Mouse (Mus musculus): ENCODE results near the gene Kank4.
"Not testable (repeated sequence)": the region's sequence is repeated elsewhere in the genome, so short reads cannot be mapped to it uniquely, and the experiment has no call there.

Gene Kank4

GRCm38 (mm10) chr4:98826701-98827100 lies 9.4 kb upstream of the Kank4 start:
- DNase-seq: no peak

GRCm38 (mm10) chr4:98823740-98824139 lies 6.4 kb upstream of the Kank4 start, which contains the start of gene I0C0044D17Rik:
TSS of gene I0C0044D17Rik (minus strand) at chr4:98823840.
- not testable (repeated sequence) for DNase-seq

- DNase-seq: no peak
Measured at GRCm38 (mm10) chr4:98823047-98823446, 5.7 kb upstream of the Kank4 start.

GRCm38 (mm10) chr4:98822478-98822877 lies 5.1 kb upstream of the Kank4 start:
- DNase-seq: no peak

- DNase-seq: no peak
Measured at GRCm38 (mm10) chr4:98819216-98819755, 1.9 kb upstream of the Kank4 start.

GRCm38 (mm10) chr4:98816807-98817183 lies 542 bp downstream of the Kank4 start:
- no peak for DNase-seq

GRCm38 (mm10) chr4:98806306-98806705 lies 11.0 kb downstream of the Kank4 start:
- no peak for DNase-seq

- no peak for DNase-seq
Measured at GRCm38 (mm10) chr4:98805291-98806048, 11.9 kb downstream of the Kank4 start.

GRCm38 (mm10) chr4:98804476-98805134 lies 12.7 kb downstream of the Kank4 start:
- DNase-seq: no peak

GRCm38 (mm10) chr4:98801775-98802174 lies 15.6 kb downstream of the Kank4 start:
- no peak for DNase-seq

- no peak for DNase-seq
Measured at GRCm38 (mm10) chr4:98800824-98801223, 16.5 kb downstream of the Kank4 start.

- DNase-seq: no peak
Measured at GRCm38 (mm10) chr4:98796591-98797341, 20.6 kb downstream of the Kank4 start.

GRCm38 (mm10) chr4:98795241-98795640 lies 22.1 kb downstream of the Kank4 start:
- DNase-seq: no peak

GRCm38 (mm10) chr4:98793486-98793885 lies 23.9 kb downstream of the Kank4 start:
- no peak for DNase-seq

GRCm38 (mm10) chr4:98790721-98791120 lies 26.6 kb downstream of the Kank4 start:
- DNase-seq: no peak

- DNase-seq: no peak
Measured at GRCm38 (mm10) chr4:98789861-98790311, 27.5 kb downstream of the Kank4 start.

- no peak for DNase-seq
Measured at GRCm38 (mm10) chr4:98789133-98789765, 28.1 kb downstream of the Kank4 start.

GRCm38 (mm10) chr4:98786281-98786680 lies 31.1 kb downstream of the Kank4 start:
- no peak for DNase-seq

GRCm38 (mm10) chr4:98785851-98786250 lies 31.5 kb downstream of the Kank4 start:
- no peak for DNase-seq

- DNase-seq: no peak
Measured at GRCm38 (mm10) chr4:98778219-98778618, 39.1 kb downstream of the Kank4 start.

GRCm38 (mm10) chr4:98777464-98777863 lies 39.9 kb downstream of the Kank4 start:
- no peak for DNase-seq

- DNase-seq: no peak
Measured at GRCm38 (mm10) chr4:98776721-98777427, 40.5 kb downstream of the Kank4 start.

Data from cerebellum, adult 11 months (tissue).